Mouse (Mus musculus) stomach, embryonic 14.5 days (tissue): ENCODE data around the gene Cntn5. TPM values are rescaled to one million over a fixed set of nuclear protein-coding genes. Genes with fewer than 3 reads are reported as not detected.

Experiments used
- ATAC-seq: fragments of 200-750 bp; cut with Nextera tagmentation; 2 replicates; pipeline ENCODE4 v1.8.0; 2017; ENCODE audit warnings: low read depth, moderate TSS enrichment; ENCODE audit not compliant: insufficient number of reproducible peaks, insufficient read depth, low FRiP score
- H3K27ac ChIP-seq: fragments of 300-500 bp; sonication (generic); 2 replicates; pipeline ENCODE4 v1.5.1; 2014; ENCODE audit warnings: mild to moderate bottlenecking, low read length, moderate library complexity, mixed read lengths
- H3K27me3 ChIP-seq: fragments of 300-500 bp; sonication (generic); 2 replicates; pipeline ENCODE4 v1.6.1; 2014; ENCODE audit warnings: low read length, control low read depth, mixed read lengths; ENCODE audit not compliant: control insufficient read depth, insufficient read depth
- H3K36me3 ChIP-seq: fragments of 300-500 bp; sonication (generic); 2 replicates; pipeline ENCODE4 v1.6.1; 2014; ENCODE audit warnings: mild to moderate bottlenecking, control low read depth, low read length, moderate library complexity, mixed read lengths; ENCODE audit not compliant: control insufficient read depth, insufficient read depth
- H3K4me1 ChIP-seq: fragments of 300-500 bp; sonication (generic); 2 replicates; pipeline ENCODE4 v1.6.1; 2014; ENCODE audit warnings: low read length, control low read depth, mixed read lengths; ENCODE audit not compliant: control insufficient read depth, insufficient read depth
- H3K4me2 ChIP-seq: fragments of 300-500 bp; sonication (generic); replicated peaks from 2 replicates; pipeline ENCODE4 v1.6.1; 2014; ENCODE audit warnings: low read depth, low read length, control low read depth
- H3K4me3 ChIP-seq: fragments of 300-500 bp; sonication (generic); 2 replicates; pipeline ENCODE4 v1.5.1; 2014; ENCODE audit warnings: low read depth, low read length, control low read depth
- H3K9ac ChIP-seq: fragments of 300-500 bp; sonication (generic); replicated peaks from 2 replicates; pipeline ENCODE4 v1.6.1; 2014; ENCODE audit warnings: low read depth, mild to moderate bottlenecking, control low read depth, low read length, moderate library complexity, mixed read lengths
- H3K9me3 ChIP-seq: fragments of 300-500 bp; sonication (generic); 2 replicates; pipeline ENCODE4 v1.6.1; 2016; ENCODE audit warnings: low read depth, low read length, control low read depth; ENCODE audit not compliant: control insufficient read depth
- WGBS: fragments of 180-500 bp; shearing (Covaris S2); extraction: QIAGEN DNeasy Blood & Tissue Kit; methylation state at CpG from one replicate; pipeline ENCODE4 v1.1.7; 2014; 5-methylcytosine and 5-hydroxymethylcytosine counted together
- polyA plus RNA-seq: library from polyadenylated mRNA; unstranded; fragments of >200 nt; fragmentation: Nextera tagmentation; extraction: Ambion mirVana; gene quantifications from 2 replicates; pipeline ENCODE4 v1.2.1, GENCODE M21; 2014

Cntn5 gene
- polyA plus RNA-seq, 1 experiment from 2014 or later, result 0.20 TPM

GRCm38 (mm10) chr9:10073401-10073800, 831.2 kb downstream of the Cntn5 start:
- H3K4me1 ChIP-seq, result no peaks in the 10 kb centered on the region
- no peak overlapping the region for H3K4me3 ChIP-seq
- no peak overlapping the region for H3K4me2 ChIP-seq
- no peaks in the 10 kb centered on the region for H3K27me3 ChIP-seq
- H3K36me3 ChIP-seq, result no peaks in the 10 kb centered on the region
- no peak overlapping the region for H3K9ac ChIP-seq
- no peaks in the 10 kb centered on the region for H3K9me3 ChIP-seq
- WGBS, result 66% methylated on average over 4 of the region's 4 CpGs
- no peak for ATAC-seq
- no peak overlapping the region for H3K27ac ChIP-seq

DNA sequence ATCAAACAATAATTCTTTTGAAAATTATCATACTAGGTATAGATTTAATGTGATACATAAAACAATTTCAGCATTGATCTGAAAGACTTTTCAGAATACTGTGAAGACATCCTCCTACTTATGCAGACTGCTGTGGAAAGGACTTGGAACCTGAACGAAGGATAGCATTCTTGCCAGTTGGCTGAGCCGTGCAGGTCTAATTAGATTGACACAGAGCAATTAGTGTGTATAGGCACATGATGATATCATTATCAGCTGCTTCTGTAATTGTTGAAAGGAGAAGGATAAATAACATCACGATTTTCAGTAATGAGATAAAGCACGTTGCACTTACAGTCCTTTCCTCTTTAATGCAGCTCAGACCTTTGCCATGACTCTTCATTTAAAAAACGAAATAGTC, 831.7 kb downstream of the Cntn5 start:
- ATAC-seq, result no peak
- H3K9me3 ChIP-seq, result no peaks in the 10 kb centered on the region
- no peaks in the 10 kb centered on the region for H3K36me3 ChIP-seq
- H3K4me1 ChIP-seq, result no peaks in the 10 kb centered on the region
- H3K27me3 ChIP-seq, result no peaks in the 10 kb centered on the region
- WGBS, result 57% methylated on average over 5 of the region's 5 CpGs
- H3K4me2 ChIP-seq, result no peak overlapping the region
- no peak overlapping the region for H3K9ac ChIP-seq
- H3K4me3 ChIP-seq, result no peak overlapping the region
- H3K27ac ChIP-seq, result no peak overlapping the region

GRCm38 (mm10) chr9:10071271-10071670, 833.3 kb downstream of the Cntn5 start:
- H3K4me2 ChIP-seq, result no peak overlapping the region
- H3K27me3 ChIP-seq, result no peaks in the 10 kb centered on the region
- H3K4me3 ChIP-seq, result no peak overlapping the region
- ATAC-seq, result no peak
- no peak overlapping the region for H3K9ac ChIP-seq
- 31% methylated on average over 2 of the region's 2 CpGs for WGBS
- no peaks in the 10 kb centered on the region for H3K36me3 ChIP-seq
- H3K27ac ChIP-seq, result no peak overlapping the region
- H3K9me3 ChIP-seq, result no peaks in the 10 kb centered on the region
- no peaks in the 10 kb centered on the region for H3K4me1 ChIP-seq

DNA sequence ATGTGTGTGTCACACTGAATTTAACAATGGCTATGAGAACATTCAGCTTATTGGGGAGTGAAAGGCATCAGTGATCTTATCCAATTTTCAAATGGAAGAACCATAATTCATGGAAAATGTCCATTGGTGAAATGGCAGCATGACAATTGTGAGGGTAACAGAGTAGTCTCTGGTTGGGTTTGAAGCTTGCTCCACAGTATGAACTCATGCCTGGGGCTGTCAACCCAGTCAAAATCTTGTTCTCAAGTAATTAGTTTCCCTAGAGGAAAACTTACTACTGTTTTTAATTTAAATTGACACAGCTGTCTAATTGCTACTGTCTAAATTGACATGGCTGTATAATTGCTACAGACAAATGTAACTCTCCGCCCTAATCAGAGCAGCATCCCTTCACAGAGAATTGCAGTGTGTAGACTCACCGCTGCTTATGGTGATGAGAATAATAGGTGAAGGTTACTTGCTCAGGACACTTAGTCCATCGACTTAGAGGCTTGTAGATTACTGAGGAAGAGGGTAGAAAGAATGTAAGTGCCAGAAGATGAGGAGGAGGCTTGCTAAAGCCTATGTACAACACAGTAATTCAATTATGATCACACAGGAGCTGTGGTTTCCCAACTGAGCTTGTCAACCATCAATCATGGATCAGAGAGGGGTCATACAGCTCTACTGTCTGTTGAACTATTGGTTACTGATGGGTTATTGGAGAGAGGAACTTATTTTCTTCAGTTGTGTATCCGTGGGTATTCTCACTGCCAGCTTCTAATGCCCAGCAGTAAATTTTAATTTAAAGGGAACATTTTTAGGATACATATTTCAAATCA, 859.4 kb downstream of the Cntn5 start:
- Histone ChIP-seq H3K9me3 (no peaks in the 10 kb centered on the region), H3K4me1 (no peaks in the 10 kb centered on the region), H3K9ac (no peak overlapping the region), H3K36me3 (no peaks in the 10 kb centered on the region), H3K4me2 (no peak overlapping the region), H3K27me3 (no peaks in the 10 kb centered on the region), H3K4me3 (no peak overlapping the region), H3K27ac (no peak overlapping the region)
- WGBS, result 80% methylated on average over 4 of the region's 4 CpGs
- no peak for ATAC-seq

DNA sequence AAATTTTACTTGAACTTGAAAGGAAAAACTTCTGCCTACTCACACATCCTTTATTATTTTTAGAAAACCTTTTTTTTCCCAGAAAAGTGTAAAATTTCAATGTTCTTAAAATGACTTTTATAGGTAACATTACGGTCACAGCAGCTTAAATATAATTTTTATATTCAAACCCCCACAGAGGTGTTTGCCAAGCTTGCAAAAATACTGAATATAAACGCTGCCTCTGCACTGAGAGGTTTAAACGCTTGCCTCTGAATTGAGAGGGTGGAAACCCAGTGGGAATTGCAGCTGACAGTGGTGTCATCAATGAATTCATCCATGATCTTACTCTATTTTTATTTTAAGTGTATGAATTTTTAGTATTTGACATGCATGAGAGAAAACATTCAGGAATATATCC, 861.6 kb downstream of the Cntn5 start:
- 84% methylated on average over 3 of the region's 3 CpGs for WGBS

GRCm38 (mm10) chr9:10015129-10015528, 889.4 kb downstream of the Cntn5 start:
- Histone ChIP-seq H3K36me3 (no peaks in the 10 kb centered on the region), H3K4me1 (no peaks in the 10 kb centered on the region), H3K27me3 (no peaks in the 10 kb centered on the region), H3K4me3 (no peak overlapping the region), H3K9me3 (no peaks in the 10 kb centered on the region), H3K9ac (no peak overlapping the region), H3K27ac (no peak overlapping the region), H3K4me2 (no peak overlapping the region)
- WGBS, result 76% methylated on average over 3 of the region's 3 CpGs
- no peak for ATAC-seq

More for the DNA sequence above, 861.6 kb downstream of the Cntn5 start:
- Histone ChIP-seq H3K9me3 (no peaks in the 10 kb centered on the region), H3K27ac (no peak overlapping the region), H3K9ac (no peak overlapping the region), H3K36me3 (no peaks in the 10 kb centered on the region), H3K4me2 (no peak overlapping the region), H3K4me1 (no peaks in the 10 kb centered on the region), H3K27me3 (no peaks in the 10 kb centered on the region), H3K4me3 (no peak overlapping the region)
- no peak for ATAC-seq

GRCm38 (mm10) chr9:9984028-9984427, 920.5 kb downstream of the Cntn5 start:
- H3K9ac ChIP-seq, result no peak overlapping the region
- no peak overlapping the region for H3K4me2 ChIP-seq
- no peaks in the 10 kb centered on the region for H3K9me3 ChIP-seq
- no peaks in the 10 kb centered on the region for H3K36me3 ChIP-seq
- H3K27me3 ChIP-seq, result no peaks in the 10 kb centered on the region
- no peaks in the 10 kb centered on the region for H3K4me1 ChIP-seq
- no peak for ATAC-seq
- 78% methylated on average over 8 of the region's 8 CpGs for WGBS
- no peak overlapping the region for H3K27ac ChIP-seq
- H3K4me3 ChIP-seq, result no peak overlapping the region

GRCm38 (mm10) chr9:9983220-9983619, 921.4 kb downstream of the Cntn5 start:
- H3K27ac ChIP-seq, result no peak overlapping the region
- no peaks in the 10 kb centered on the region for H3K27me3 ChIP-seq
- no peak overlapping the region for H3K4me2 ChIP-seq
- H3K4me3 ChIP-seq, result no peak overlapping the region
- no peaks in the 10 kb centered on the region for H3K4me1 ChIP-seq
- ATAC-seq, result no peak
- no peaks in the 10 kb centered on the region for H3K36me3 ChIP-seq
- WGBS, result 54% methylated on average over 2 of the region's 2 CpGs
- no peaks in the 10 kb centered on the region for H3K9me3 ChIP-seq
- H3K9ac ChIP-seq, result no peak overlapping the region

- H3K4me1 ChIP-seq, result no peaks in the 10 kb centered on the region
- H3K27ac ChIP-seq, result no peak overlapping the region
- H3K4me3 ChIP-seq, result no peak overlapping the region
- no peaks in the 10 kb centered on the region for H3K36me3 ChIP-seq
- ATAC-seq, result no peak
- 85% methylated on average over 4 of the region's 4 CpGs for WGBS
- no peaks in the 10 kb centered on the region for H3K27me3 ChIP-seq
- H3K9me3 ChIP-seq, result no peaks in the 10 kb centered on the region
- no peak overlapping the region for H3K9ac ChIP-seq
- H3K4me2 ChIP-seq, result no peak overlapping the region
Observed at GRCm38 (mm10) chr9:9965370-9965769, 939.2 kb downstream of the Cntn5 start.
